Mouse (Mus musculus): ENCODE measurements at regions not wholly inside any gene's neighbourhood (a gene's known extent, or its start where the extent isn't known, plus 50 kb on each side); places are given as distances from the start of the nearest gene placed in this dataset.
"Not testable (repeated sequence)": the region's sequence is repeated elsewhere in the genome, so short reads cannot be mapped to it uniquely, and the experiment has no call there.

GRCm38 (mm10) chr13:97466585-97466984 is 225.7 kb downstream of the Enc1 start:
- H3K4me3 ChIP-seq (ENCODE audit: insufficient read depth, low read depth, low read length); H3K4me1 ChIP-seq (ENCODE audit: control insufficient read depth, insufficient read depth, insufficient read length, low read length); H3K27ac ChIP-seq (replicated peaks; ENCODE audit: low read depth, low read length): not testable (repeated sequence)

GRCm38 (mm10) chr13:97463798-97464197 is 222.9 kb downstream of the Enc1 start:
- no peak overlapping the region for H3K4me3 ChIP-seq (ENCODE audit: insufficient read depth, low read depth, low read length)
- H3K4me1 ChIP-seq (ENCODE audit: control insufficient read depth, insufficient read depth, insufficient read length, low read length): peaks cover 2% of the 10 kb centered on the region; the same call in 1 of the 2 replicates
- H3K27ac ChIP-seq (replicated peaks; ENCODE audit: low read depth, low read length): no peak overlapping the region

- no peak overlapping the region for H3K4me3 ChIP-seq (ENCODE audit: insufficient read depth, low read depth, low read length)
- H3K27ac ChIP-seq (replicated peaks; ENCODE audit: low read depth, low read length): no peak overlapping the region; the same call in 1 of the 2 replicates
- H3K4me1 ChIP-seq (ENCODE audit: control insufficient read depth, insufficient read depth, insufficient read length, low read length): peaks cover 2% of the 10 kb centered on the region; the same call in 1 of the 2 replicates
Measured at GRCm38 (mm10) chr13:97462884-97463235, 222.0 kb downstream of the Enc1 start.

GRCm38 (mm10) chr13:97462110-97462883 is 221.4 kb downstream of the Enc1 start:
- H3K27ac ChIP-seq (replicated peaks; ENCODE audit: low read depth, low read length): no peak overlapping the region
- no peak overlapping the region for H3K4me3 ChIP-seq (ENCODE audit: insufficient read depth, low read depth, low read length)
- peaks cover 2% of the 10 kb centered on the region; the same call in 1 of the 2 replicates for H3K4me1 ChIP-seq (ENCODE audit: control insufficient read depth, insufficient read depth, insufficient read length, low read length)

- Histone ChIP-seq H3K4me3 (ENCODE audit: insufficient read depth, low read depth, low read length) (no peak overlapping the region), H3K27ac (replicated peaks; ENCODE audit: low read depth, low read length) (no peak overlapping the region), H3K4me1 (ENCODE audit: control insufficient read depth, insufficient read depth, insufficient read length, low read length) (peaks cover 2% of the 10 kb centered on the region; the same call in 1 of the 2 replicates)
Measured at GRCm38 (mm10) chr13:97461207-97461606, 220.3 kb downstream of the Enc1 start.

GRCm38 (mm10) chr13:97459106-97459505 is 218.2 kb downstream of the Enc1 start:
- Histone ChIP-seq H3K27ac (replicated peaks; ENCODE audit: low read depth, low read length) (no peak overlapping the region), H3K4me1 (ENCODE audit: control insufficient read depth, insufficient read depth, insufficient read length, low read length) (peaks cover 2% of the 10 kb centered on the region; the same call in 1 of the 2 replicates), H3K4me3 (ENCODE audit: insufficient read depth, low read depth, low read length) (no peak overlapping the region)

- H3K4me3 ChIP-seq (ENCODE audit: insufficient read depth, low read depth, low read length): no peak overlapping the region
- H3K4me1 ChIP-seq (ENCODE audit: control insufficient read depth, insufficient read depth, insufficient read length, low read length): no peaks in the 10 kb centered on the region
Measured at GRCm38 (mm10) chr13:97455961-97456360, 215.1 kb downstream of the Enc1 start.

GRCm38 (mm10) chr13:97454715-97455114 is 213.8 kb downstream of the Enc1 start:
- Histone ChIP-seq H3K4me3 (ENCODE audit: insufficient read depth, low read depth, low read length) (no peak overlapping the region), H3K27ac (replicated peaks; ENCODE audit: low read depth, low read length) (no peak overlapping the region), H3K4me1 (ENCODE audit: control insufficient read depth, insufficient read depth, insufficient read length, low read length) (peaks cover 4% of the 10 kb centered on the region)

More at GRCm38 (mm10) chr13:97455961-97456360, 215.1 kb downstream of the Enc1 start:
- H3K27ac ChIP-seq (replicated peaks; ENCODE audit: low read depth, low read length): no peak overlapping the region

GRCm38 (mm10) chr13:97453469-97453868 is 212.6 kb downstream of the Enc1 start:
- H3K27ac ChIP-seq (replicated peaks; ENCODE audit: low read depth, low read length): no peak overlapping the region
- no peak overlapping the region for H3K4me3 ChIP-seq (ENCODE audit: insufficient read depth, low read depth, low read length)
- peaks cover 4% of the 10 kb centered on the region for H3K4me1 ChIP-seq (ENCODE audit: control insufficient read depth, insufficient read depth, insufficient read length, low read length)

GRCm38 (mm10) chr13:97453090-97453430 is 212.2 kb downstream of the Enc1 start:
- peaks cover 4% of the 10 kb centered on the region for H3K4me1 ChIP-seq (ENCODE audit: control insufficient read depth, insufficient read depth, insufficient read length, low read length)
- no peak overlapping the region for H3K4me3 ChIP-seq (ENCODE audit: insufficient read depth, low read depth, low read length)
- no peak overlapping the region for H3K27ac ChIP-seq (replicated peaks; ENCODE audit: low read depth, low read length)

GRCm38 (mm10) chr13:97452386-97453089 is 211.6 kb downstream of the Enc1 start:
- Histone ChIP-seq H3K4me3 (ENCODE audit: insufficient read depth, low read depth, low read length) (no peak overlapping the region), H3K27ac (replicated peaks; ENCODE audit: low read depth, low read length) (no peak overlapping the region), H3K4me1 (ENCODE audit: control insufficient read depth, insufficient read depth, insufficient read length, low read length) (peaks cover 4% of the 10 kb centered on the region)

GRCm38 (mm10) chr13:97451276-97451675 is 210.4 kb downstream of the Enc1 start:
- H3K4me1 ChIP-seq (ENCODE audit: control insufficient read depth, insufficient read depth, insufficient read length, low read length): peaks cover 4% of the 10 kb centered on the region
- H3K4me3 ChIP-seq (ENCODE audit: insufficient read depth, low read depth, low read length): no peak overlapping the region
- peak overlapping the region; percentile 60; the same call in 1 of the 2 replicates for H3K27ac ChIP-seq (replicated peaks; ENCODE audit: low read depth, low read length)

GRCm38 (mm10) chr13:97448123-97448522 is 207.2 kb downstream of the Enc1 start:
- Histone ChIP-seq H3K4me3 (ENCODE audit: insufficient read depth, low read depth, low read length) (no peak overlapping the region), H3K27ac (replicated peaks; ENCODE audit: low read depth, low read length) (no peak overlapping the region), H3K4me1 (ENCODE audit: control insufficient read depth, insufficient read depth, insufficient read length, low read length) (peaks cover 10% of the 10 kb centered on the region)

GRCm38 (mm10) chr13:97443731-97444428 is 203.0 kb downstream of the Enc1 start:
- H3K4me1 ChIP-seq (ENCODE audit: control insufficient read depth, insufficient read depth, insufficient read length, low read length): peaks cover 16% of the 10 kb centered on the region

GRCm38 (mm10) chr13:97442806-97443205 is 201.9 kb downstream of the Enc1 start:
- peaks cover 16% of the 10 kb centered on the region for H3K4me1 ChIP-seq (ENCODE audit: control insufficient read depth, insufficient read depth, insufficient read length, low read length)
- H3K27ac ChIP-seq (replicated peaks; ENCODE audit: low read depth, low read length): peak overlapping the region; percentile 41
- no peak overlapping the region for H3K4me3 ChIP-seq (ENCODE audit: insufficient read depth, low read depth, low read length)

More at GRCm38 (mm10) chr13:97443731-97444428, 203.0 kb downstream of the Enc1 start:
- peak overlapping the region; percentile 98 for H3K27ac ChIP-seq (replicated peaks; ENCODE audit: low read depth, low read length)
- no peak overlapping the region for H3K4me3 ChIP-seq (ENCODE audit: insufficient read depth, low read depth, low read length)

Data from brown adipose tissue, adult 24 weeks (tissue).